Mouse (Mus musculus) right cerebral cortex, adult 2 months (tissue): ENCODE data around the gene Rnf150.

Experiments used
- DNase-seq, 2 experiments: peaks; one replicate each; pipeline ENCODE4 v3.0.0; 2021 to 2022; ENCODE audit warnings: low spot score in 2 of 2

The Rnf150 gene

GRCm38 (mm10) chr8:82889062-82889720, 26.0 kb downstream of the Rnf150 start:
- DNase-seq: no peak

GRCm38 (mm10) chr8:82895091-82895490, 31.9 kb downstream of the Rnf150 start:
- DNase-seq: no peak

- no peak for DNase-seq
These were observed 33.6 kb downstream of the Rnf150 start for GRCm38 (mm10) chr8:82896796-82897195.

- DNase-seq: no peak
These were observed 34.7 kb downstream of the Rnf150 start for GRCm38 (mm10) chr8:82897628-82898458.

GRCm38 (mm10) chr8:82898459-82898841, 35.3 kb downstream of the Rnf150 start:
- DNase-seq: no peak

GRCm38 (mm10) chr8:82900958-82901357, 37.8 kb downstream of the Rnf150 start:
- no peak for DNase-seq

- no peak for DNase-seq
These were observed 38.5 kb downstream of the Rnf150 start for GRCm38 (mm10) chr8:82901549-82902138.

- DNase-seq: no peak
These were observed 40.3 kb downstream of the Rnf150 start for GRCm38 (mm10) chr8:82903497-82903896.

- no peak for DNase-seq
These were observed 44.1 kb downstream of the Rnf150 start for GRCm38 (mm10) chr8:82907271-82907670.

GRCm38 (mm10) chr8:82911436-82911835, 48.3 kb downstream of the Rnf150 start:
- no peak for DNase-seq

GRCm38 (mm10) chr8:82912282-82912681, 49.1 kb downstream of the Rnf150 start:
- DNase-seq: no peak

- no peak for DNase-seq
These were observed 51.4 kb downstream of the Rnf150 start for GRCm38 (mm10) chr8:82914543-82914942.

GRCm38 (mm10) chr8:82916851-82917539, 53.8 kb downstream of the Rnf150 start:
- DNase-seq: no peak

GRCm38 (mm10) chr8:82917540-82918316, 54.6 kb downstream of the Rnf150 start:
- no peak for DNase-seq

- no peak for DNase-seq
These were observed 56.5 kb downstream of the Rnf150 start for GRCm38 (mm10) chr8:82919676-82920075.

GRCm38 (mm10) chr8:82920124-82920523, 57.0 kb downstream of the Rnf150 start:
- no peak for DNase-seq

- no peak for DNase-seq
These were observed 62.1 kb downstream of the Rnf150 start for GRCm38 (mm10) chr8:82925286-82925685.

- DNase-seq: no peak
These were observed 63.4 kb downstream of the Rnf150 start for GRCm38 (mm10) chr8:82926518-82926917.

GRCm38 (mm10) chr8:82931554-82931953, 68.4 kb downstream of the Rnf150 start:
- DNase-seq: peak; percentile 36 to 43

- DNase-seq: no peak
These were observed 73.0 kb downstream of the Rnf150 start for GRCm38 (mm10) chr8:82936162-82936561.

GRCm38 (mm10) chr8:82936866-82937265, 73.7 kb downstream of the Rnf150 start:
- DNase-seq: no peak
